Mouse (Mus musculus): ENCODE measurements at regions not wholly inside any gene's neighbourhood (a gene's known extent, or its start where the extent isn't known, plus 50 kb on each side); places are given as distances from the start of the nearest gene placed in this dataset.

- TF ChIP-seq CTCF (IDR thresholded peaks at IDR 0.05; ENCODE audit: low read depth) (no peak), EP300 (IDR thresholded peaks at IDR 0.05; ENCODE audit: low read depth) (no peak)
These were observed 163.5 kb upstream of the Nfe2l3 start for GRCm38 (mm10) chr6:51268931-51269330.

All from liver, embryonic 14.5 days (tissue).